Mouse (Mus musculus) A20 (cell line): ENCODE data around the gene Hoxb4.

Source experiments
- DNase-seq: peaks from one replicate; pipeline ENCODE4 v3.0.0-alpha.2; 2011; ENCODE audit warnings: low read depth, low spot score

The Hoxb4 gene

GRCm38 (mm10) chr11:96317608-96318367 lies at the start of gene Hoxb4:
Hoxb4 (plus strand) TSS chr11:96318267.
- no peak for DNase-seq

DNA sequence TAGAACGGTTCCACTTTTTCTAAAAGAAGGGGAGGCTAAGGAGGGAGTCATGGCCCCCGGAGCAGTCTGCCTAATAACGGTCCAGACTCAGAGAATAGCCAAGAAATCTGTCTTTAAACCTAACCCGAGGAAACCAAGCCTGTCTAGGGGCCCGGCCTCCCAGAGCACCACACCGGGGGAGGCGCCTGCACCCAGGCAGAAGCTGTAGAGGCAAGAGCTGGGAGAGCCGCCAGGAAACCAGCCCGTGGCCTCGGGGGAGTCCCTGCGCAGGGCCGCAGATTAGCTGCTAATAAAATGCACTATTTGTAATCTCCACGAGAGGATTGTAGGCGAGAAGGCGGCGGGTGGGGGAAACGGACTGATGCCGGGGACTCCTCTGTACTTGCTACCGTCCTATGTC lies 48.2 kb upstream of the Hoxb4 start:
- DNase-seq = no peak

- DNase-seq = no peak
Measured at GRCm38 (mm10) chr11:96270996-96271540, 47.0 kb upstream of the Hoxb4 start, which contains the start of gene Hoxb9. Hoxb9 (plus strand) TSS chr11:96271457.

DNA sequence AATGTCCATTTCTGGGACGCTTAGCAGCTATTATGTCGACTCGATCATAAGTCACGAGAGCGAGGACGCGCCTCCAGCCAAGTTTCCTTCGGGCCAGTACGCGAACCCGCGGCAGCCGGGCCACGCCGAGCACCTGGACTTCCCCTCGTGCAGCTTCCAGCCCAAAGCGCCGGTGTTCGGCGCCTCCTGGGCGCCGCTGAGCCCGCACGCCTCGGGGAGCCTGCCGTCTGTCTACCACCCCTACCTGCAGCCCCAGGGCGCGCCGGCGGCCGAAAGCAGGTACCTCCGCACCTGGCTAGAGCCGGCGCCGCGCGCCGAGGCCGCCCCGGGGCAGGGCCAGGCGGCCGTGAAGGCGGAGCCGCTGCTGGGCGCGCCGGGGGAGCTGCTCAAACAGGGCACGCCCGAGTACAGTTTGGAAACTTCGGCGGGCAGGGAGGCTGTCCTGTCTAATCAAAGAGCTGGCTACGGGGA lies 46.5 kb upstream of the Hoxb4 start:
- DNase-seq = no peak

GRCm38 (mm10) chr11:96272024-96272921 lies 45.8 kb upstream of the Hoxb4 start:
- no peak for DNase-seq

DNA sequence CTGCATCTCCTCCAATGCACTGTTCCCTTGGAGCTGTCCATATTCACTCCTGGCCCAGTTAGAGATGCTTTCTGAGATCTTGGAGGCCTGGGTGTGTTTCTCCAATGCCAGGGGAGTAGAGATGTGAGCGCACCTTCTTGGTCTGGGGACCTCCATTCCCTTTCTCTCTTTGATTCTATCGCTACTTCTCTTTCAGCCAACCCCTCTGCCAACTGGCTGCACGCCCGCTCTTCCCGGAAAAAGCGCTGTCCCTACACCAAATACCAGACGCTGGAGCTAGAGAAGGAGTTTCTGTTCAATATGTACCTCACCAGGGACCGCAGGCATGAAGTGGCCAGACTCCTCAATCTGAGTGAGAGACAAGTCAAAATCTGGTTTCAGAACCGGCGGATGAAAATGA lies 43.6 kb upstream of the Hoxb4 start:
- no peak for DNase-seq

DNA sequence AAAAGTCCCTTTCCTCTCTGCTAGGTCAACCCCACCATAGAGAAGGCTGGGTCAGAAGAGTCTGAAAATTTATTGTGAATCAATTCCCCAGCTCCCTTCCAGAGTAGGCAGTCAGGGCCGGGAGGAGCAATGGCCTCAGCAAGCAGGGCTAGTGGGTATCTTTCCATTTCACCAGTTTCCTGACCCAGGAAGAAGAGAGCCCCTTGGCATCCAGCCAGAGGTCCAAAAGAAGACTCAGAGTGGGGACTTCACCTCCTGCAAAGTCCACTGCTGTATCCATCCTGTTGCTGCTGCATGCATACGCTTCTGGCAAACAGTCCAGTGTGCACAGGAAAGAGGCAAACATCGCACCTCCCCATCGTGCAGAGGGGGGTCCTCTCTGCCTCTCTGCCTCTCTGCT lies 42.2 kb upstream of the Hoxb4 start:
- DNase-seq = no peak

- no peak for DNase-seq
Measured at GRCm38 (mm10) chr11:96277151-96278044, 40.7 kb upstream of the Hoxb4 start.

DNA sequence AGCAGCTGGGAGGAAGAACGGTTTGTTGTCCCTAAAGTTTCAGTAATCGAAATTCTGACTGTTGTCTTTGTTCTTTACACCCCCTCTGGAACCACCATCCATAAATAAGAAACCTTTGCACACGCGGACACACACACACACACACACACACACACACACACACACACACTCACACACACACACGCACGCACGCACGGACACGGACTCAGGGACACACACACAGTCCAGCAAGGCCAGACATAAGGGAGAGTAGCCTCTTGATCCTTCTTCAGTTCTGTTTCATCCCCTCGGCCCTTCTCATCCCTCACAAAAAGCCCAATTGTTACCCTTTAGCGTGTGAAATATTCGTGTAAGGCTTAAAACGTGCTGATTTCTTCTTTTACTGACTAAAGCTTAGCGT lies 39.7 kb upstream of the Hoxb4 start:
- no peak for DNase-seq

DNA sequence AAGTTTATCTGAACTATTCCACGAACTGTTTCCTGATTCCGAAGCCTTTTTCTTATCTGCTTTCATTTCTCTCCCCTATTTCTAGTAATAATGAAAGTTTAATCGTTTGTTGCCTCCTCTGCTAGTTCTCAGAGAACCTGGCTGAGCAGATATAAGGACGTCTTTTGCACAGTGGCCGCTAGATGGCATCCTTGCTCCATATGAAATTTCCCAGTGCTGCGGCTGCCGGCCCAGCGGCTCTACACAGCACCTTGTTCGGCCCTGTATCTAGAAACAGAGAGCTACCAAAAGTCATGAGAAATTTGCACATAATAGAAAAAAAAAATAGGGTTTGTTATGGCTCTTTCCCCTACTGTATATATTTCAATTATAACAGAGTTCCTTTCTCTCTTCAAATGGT lies 39.3 kb upstream of the Hoxb4 start:
- peak; percentile 88 for DNase-seq

GRCm38 (mm10) chr11:96279421-96280233 lies 38.4 kb upstream of the Hoxb4 start:
- no peak for DNase-seq

DNA sequence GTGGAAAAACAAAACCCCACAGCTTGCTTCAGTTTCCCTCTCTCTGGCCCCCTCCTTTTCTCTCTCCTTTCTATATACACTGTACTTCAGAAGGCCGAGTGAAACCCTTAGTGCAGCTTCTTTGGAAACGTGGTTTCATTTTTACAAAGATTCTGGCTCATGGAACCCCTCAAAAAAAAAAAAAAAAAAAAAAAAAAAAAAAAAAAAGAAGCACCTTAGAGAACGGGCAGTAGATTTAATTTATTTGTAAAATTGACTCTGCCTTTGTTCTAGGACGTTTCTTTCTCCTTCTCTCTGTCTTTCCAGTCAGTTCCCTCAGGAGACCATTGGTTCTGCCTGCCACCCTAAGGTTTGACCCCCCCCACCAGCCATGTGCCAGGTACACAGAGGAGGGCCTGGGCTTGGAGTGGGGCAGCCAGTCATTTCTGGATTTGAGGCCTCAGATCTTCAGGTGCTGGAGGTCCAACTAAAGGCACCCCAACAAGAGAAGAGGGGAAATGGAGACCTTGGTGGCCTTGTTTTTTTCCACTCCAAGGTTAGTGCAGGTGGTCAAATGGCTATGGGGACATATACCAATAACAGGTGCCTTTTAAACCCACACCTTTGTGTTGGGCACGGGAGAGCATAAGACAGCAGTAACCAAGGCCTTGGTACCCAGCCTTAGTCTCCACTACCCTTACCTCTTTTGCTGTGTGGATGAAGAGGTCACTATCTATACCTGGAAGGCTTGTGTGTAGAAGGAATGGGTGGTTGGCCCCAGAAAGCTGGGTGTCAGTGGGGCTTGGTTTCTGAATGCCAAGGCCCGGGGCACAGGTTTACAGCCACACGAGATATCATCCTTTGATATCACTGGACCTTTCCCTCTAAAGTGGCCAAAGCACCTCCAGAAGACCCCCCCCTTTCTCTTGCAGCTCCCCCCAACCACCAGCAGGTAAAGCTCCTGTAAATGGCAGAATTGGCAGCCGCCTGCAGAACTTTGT lies 37.4 kb upstream of the Hoxb4 start:
- DNase-seq = no peak

- DNase-seq = no peak
Measured at GRCm38 (mm10) chr11:96281396-96281795, 36.7 kb upstream of the Hoxb4 start.

GRCm38 (mm10) chr11:96281855-96282570 lies 36.1 kb upstream of the Hoxb4 start, which contains the start of gene Hoxb8:
Hoxb8 (plus strand) TSS chr11:96281905.
- no peak for DNase-seq

- DNase-seq = no peak
Measured at GRCm38 (mm10) chr11:96282795-96283430, 35.2 kb upstream of the Hoxb4 start.

GRCm38 (mm10) chr11:96284041-96284749 lies 33.9 kb upstream of the Hoxb4 start:
- DNase-seq = peak; percentile 78
